Mouse (Mus musculus) cerebellum, postnatal 36 days (tissue): ENCODE results near the gene Ptpn14.

Source experiments
- DNase-seq, 2 experiments: peaks; one replicate each; pipeline ENCODE4 v3.0.0; 2021 to 2022; ENCODE audit warnings: mixed read lengths in 2 of 2

The Ptpn14 gene

DNA sequence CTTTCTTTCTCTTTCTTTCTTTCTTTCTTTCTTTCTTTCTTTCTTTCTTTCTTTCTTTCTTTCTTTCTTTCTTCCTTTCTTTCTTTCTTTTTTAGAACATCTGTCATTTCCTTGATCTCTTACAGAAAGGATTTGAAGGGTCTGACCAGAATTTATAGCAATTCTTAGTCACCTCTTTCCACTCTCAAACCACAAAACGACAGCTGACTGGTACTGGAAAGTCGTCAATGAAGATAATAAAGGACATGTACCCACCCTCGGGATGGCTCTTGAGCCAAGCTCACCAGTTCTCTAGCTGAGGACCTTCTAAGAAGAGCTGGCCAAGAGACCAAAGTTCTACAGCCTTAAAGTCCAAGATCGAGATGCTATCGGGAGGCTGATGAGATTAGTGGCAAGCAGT, 9.5 kb upstream of the Ptpn14 start:
- DNase-seq, result no peak

DNA sequence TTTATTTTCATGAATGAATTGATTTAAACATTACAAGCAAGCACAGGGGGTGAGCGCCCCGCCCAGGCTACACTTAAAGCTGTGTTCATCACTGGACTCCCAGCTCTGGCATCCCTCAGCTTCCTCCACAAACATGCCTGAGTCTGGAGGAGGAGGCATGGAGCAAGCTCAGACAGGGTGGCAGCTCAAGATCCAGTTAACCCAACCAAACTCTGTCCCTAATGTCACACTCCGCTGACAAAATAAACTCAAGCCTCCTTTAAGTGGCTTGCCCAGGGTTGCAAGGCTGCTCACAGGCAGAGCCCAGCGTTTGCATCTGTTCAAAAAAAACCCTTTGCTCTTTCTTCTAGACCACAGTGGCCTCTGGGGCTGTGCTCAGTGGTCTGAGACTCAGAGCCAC, 1.9 kb upstream of the Ptpn14 start:
- DNase-seq, result no peak

DNA sequence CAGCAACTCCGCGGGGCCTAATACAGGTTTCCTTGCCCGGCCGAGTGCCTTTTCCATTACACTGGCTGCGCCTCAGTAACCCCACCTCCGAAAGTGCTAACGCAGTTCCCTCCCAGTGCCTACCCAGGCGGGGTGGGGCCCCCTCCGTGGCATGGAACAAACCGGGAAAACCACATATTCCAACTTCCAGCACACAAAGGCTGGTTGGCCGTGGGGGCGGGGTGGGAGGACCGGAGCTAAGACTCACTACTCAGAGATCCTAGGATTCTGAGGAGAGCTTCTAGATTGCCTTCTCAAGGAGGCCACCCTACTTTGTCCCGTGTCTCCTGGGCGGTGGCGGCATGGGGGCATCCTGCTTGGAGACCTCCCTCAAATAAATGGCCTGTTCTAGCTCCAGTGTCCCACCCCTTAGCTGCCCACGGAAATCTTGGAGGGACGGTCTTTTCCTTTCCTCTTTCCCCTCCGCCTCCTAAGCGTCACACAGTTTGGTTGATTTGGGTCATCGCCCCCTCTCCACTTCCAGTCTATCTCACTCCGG, 653 bp upstream of the Ptpn14 start:
- DNase-seq, result no peak

GRCm38 (mm10) chr1:189728784-189729115, 682 bp downstream of the Ptpn14 start:
- DNase-seq, result no peak

- DNase-seq, result no peak
These were observed 1.2 kb downstream of the Ptpn14 start for GRCm38 (mm10) chr1:189729141-189729815.

DNA sequence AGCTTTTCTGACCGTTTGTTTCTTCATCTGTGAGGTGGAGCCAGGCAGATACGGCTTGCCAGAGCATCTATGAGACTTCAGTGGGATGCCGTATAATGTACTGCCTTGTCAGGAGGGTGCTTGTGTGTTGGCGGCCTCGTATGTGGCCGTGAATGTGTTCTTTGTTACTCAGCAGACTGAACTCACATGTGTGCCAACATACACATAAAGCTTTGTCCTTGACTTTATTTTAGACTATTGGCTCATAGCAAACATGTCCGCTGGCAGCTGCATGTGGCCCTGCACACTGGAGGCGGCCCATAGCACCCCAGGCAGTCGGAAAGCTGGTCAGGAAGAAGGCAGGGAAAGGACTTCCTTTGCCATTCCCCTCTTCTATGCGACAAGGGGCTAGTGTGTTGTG, 3.6 kb downstream of the Ptpn14 start:
- no peak for DNase-seq

GRCm38 (mm10) chr1:189732156-189732555, 4.1 kb downstream of the Ptpn14 start:
- no peak for DNase-seq

DNA sequence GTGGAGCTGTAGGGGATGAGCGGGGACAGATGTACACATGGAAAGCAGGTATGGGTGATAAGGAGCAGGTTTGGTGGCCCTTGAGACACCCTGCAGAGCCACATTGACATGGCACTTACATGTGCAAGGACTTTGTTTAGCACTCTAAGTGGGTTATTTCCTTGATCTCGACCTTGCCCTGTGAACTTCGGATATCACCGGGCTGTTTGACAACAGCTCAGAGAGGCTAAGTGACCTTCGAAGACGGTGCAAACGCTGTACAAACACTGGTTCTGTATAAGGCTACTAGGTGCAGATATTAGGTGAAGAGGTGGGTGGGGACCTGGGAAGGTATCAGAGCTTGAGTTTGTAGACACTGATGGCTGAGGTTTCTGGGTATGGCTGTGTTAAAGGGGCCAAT, 12.0 kb downstream of the Ptpn14 start:
- DNase-seq, result no peak

GRCm38 (mm10) chr1:189742041-189742440, 14.0 kb downstream of the Ptpn14 start:
- no peak for DNase-seq

- DNase-seq, result no peak
These were observed 15.1 kb downstream of the Ptpn14 start for GRCm38 (mm10) chr1:189743136-189743535.

DNA sequence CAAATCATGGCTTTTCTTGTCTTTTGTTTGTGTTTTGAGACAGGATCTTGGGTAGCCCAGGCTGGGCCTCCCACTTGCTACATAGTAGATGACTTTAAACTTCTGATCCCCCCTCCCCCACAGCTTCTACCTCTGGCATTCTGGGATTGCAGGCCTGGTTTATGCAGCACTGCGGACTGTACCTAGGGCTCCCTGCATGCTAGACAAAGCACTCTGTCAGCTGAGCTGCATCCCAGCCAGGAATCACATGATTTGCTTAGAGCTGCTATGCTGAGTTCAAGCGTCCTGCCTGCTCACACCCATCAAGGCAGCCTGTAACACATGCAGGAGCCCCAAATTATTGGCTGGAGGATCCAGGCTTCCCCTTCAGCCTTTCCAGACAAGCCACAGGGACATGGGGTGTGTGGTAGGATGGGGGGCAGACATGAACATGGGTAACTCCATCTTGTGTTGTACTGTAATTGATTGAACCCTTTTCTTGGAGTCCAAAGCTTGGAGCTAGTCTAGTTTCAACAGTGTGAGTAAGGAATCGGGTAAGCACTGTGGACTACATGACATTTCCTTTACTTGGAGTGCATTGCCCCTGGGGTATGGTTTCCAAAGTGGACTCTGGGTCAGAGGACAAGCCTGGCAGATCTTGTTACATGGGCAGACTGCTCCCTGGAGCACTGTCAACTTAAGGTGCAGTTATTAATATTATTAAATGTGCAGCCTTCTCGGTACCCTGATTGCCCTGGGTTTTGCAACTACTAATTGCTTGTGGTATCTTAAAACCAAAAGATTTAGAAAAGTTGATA, 17.0 kb downstream of the Ptpn14 start:
- DNase-seq, result no peak

DNA sequence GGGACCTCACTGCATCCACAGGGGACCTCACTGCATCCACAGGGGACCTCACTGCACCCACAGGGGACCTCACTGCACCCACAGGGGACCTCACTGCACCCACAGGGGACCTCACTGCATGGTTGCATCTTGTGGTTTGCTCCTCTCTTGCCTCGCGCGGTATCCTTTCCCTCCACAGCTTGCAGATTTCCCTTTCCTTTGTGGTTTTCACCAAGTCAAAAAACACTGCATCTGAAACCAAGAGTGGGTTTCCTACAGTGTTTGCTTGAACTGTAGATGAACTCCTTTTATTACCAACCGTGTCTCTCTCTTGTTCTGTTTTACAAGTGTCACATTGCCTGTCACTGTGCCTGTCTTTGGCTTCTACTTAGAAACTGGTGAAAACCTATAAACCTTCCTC, 18.5 kb downstream of the Ptpn14 start:
- no peak for DNase-seq

GRCm38 (mm10) chr1:189749789-189750188, 21.7 kb downstream of the Ptpn14 start:
- no peak for DNase-seq

DNA sequence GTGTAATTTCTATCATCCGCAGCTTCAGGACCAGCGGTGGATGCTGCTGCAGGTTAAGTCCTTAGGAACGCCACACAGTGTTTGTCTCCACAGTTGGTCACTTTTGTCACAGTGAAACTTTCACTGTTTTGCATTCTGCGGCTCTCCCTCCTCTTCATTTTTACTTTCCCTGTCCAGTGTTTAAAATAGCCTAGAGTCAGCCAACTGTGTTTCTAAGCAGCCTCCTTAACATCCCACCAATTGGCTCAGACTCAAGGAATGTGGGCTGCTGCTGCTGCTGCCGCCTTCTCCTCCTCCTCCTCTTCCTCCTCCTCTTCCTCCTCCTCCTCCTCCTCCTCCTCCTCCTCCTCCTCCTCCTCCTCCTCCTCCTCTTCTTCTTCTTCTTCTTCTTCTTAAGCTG, 22.2 kb downstream of the Ptpn14 start:
- no peak for DNase-seq

- DNase-seq, result no peak
These were observed 24.2 kb downstream of the Ptpn14 start for GRCm38 (mm10) chr1:189752245-189752644.

DNA sequence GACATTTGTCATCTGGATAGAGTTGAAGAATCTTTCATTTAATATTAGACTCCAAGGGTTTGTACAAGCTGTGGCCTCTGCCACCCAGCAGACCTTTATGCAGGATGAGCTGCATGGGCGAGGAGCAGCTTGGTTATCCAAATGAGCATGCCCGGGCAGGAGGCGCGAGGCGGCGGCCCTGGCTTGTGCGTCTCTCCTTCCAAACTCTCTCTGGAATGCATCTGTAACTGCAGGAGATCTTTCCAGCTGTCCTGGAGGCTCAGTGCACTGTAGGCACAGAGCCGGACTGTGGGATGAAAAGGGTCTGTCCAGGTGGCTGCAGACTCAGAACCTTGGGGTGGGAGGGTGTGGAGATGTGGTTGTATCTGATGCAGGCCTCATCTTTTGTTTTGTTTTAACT, 27.0 kb downstream of the Ptpn14 start:
- no peak for DNase-seq

- peak; percentile 55 to 56 for DNase-seq
These were observed 28.4 kb downstream of the Ptpn14 start for GRCm38 (mm10) chr1:189756306-189757053.

DNA sequence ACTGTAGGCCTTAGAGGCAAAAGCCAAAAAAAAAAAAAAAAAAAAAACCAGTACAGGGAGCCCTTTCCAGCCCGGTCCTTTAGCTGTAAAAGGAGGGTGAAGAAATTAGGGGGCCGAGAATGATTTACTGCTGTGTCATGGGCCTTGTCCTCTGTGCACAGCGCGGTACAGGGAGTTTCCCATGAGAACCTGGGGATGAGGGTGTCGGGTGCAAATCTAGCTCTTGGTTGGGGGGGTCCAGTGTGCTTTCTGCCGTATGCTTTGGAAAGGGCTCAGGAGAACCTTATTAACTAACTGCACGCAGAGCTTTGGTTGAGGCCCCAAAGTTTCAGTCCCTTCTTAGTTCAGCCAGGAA, 29.0 kb downstream of the Ptpn14 start:
- no peak for DNase-seq

DNA sequence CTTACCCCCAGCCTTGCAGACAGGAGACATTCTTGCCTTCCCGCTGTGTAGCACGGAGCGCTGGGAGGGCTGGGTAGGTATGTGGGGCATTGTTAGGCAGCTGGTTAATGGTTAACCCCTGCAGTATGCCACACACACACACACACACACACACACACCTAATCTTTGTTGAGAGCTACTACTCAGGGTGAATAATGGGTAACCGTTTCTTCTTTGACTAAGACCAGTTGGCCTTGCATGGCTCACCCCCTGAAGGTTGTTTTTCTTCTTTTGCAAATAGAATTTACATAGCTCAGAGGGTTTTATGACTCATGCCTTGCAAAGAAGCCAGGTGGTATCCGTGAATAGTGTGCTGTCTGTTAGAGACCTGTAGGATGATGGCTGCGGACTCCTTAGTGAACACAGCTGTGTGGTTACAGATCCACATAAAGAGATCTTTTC, 33.5 kb downstream of the Ptpn14 start:
- no peak for DNase-seq

DNA sequence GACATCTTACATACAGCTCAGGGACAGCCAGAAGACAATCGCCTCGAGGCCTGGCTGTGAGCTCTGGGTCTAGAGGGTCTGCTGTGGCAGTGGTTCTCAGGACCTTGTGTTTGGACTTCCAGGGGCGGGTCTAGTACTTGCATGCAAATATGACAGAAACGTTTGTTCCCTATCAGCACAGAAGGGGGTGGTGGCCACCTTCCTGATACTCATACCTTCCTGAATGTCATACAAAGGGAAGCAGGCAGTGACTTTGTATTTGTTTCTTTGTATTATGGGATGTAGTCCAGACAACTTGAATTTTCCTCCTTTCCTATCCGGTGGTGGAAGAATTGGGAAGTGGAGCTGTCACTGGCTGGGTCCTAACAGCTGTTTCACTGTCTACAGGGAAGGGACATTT, 36.2 kb downstream of the Ptpn14 start:
- no peak for DNase-seq

DNA sequence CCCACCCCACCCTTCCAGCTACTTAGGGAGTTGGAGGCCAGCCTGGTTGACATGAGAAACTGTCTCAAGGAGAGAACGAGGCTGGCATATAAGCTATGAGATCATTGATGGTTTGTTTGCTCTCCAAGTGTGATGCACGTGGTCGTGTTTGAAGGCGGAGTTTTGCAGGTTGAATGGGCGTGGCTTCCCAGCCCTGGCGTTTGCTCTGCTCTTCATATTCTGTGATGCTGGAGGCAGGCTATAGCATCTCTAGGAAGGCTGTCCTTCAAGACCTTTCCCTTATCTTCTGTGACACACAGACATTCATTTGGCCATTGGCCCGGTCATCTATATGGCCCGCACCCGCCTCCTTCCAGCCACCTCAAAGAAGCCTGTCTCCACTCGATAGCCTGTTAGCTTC, 39.1 kb downstream of the Ptpn14 start:
- no peak for DNase-seq

DNA sequence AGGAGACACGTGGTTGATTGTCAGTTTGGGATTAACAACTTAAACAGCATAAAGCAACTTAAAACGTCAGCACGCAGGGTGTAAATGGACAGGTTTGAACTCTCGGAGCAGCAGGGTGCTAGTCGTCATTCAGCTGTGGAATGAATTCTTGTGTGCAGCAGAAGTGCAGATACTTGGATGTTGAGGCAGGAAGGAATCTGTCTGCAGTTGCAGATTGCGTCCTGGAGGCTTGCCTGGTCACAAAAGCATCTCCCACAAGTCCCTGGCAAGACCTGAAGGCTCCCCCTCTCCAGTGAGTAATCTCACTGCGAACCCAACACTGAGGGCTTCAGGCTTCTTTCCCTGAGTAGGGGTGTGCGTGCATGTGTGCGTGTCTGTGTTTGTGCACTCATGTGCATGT, 39.8 kb downstream of the Ptpn14 start:
- DNase-seq, result no peak

- DNase-seq, result no peak
These were observed 42.4 kb downstream of the Ptpn14 start for GRCm38 (mm10) chr1:189770516-189770915.

DNA sequence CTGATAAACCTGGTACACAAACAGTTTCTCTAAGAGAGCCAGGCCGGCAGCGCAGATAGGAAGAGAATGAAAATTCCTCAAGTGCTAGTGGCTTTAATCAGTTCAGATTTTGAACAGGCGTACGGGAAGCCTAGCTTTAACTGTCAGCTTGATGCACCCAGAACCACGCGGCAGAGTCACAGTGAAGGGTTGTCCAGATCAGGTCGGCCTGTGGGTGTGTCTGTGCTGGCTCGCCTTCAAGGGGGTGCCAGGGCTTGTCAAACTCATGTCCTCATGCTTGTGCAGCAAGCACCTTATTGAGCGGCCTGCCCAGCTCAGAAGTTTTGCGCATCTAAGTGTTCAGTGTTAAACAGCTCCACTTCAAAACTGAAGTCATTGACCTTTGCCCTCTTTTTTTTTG, 44.6 kb downstream of the Ptpn14 start:
- no peak for DNase-seq
